Mouse (Mus musculus): ENCODE results near the gene Scpep1.
"Not testable (repeated sequence)": the region's sequence is repeated elsewhere in the genome, so short reads cannot be mapped to it uniquely, and the experiment has no call there.

The Scpep1 gene

DNA sequence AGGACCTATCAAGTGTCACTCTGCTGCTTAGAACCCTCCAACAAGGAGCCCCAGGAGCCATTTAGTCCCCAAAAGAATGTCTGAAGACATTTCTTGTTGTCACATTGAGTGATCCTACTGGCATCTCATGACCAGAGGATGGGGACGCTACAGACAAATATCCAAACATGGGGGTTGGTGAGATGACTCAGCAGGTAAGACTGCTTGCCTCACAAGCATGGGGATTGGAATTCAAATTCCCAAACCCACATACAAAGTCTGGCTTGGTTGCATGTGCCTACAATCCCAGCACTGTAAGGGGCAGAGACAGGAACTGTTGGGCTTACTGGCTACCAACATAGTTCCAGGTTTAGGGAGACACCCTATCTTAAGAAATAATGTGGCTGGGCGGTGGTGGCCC lies 17.4 kb downstream of the Scpep1 start:
- in situ Hi-C loops (cut with MboI; ENCODE audit: low pct_unique_long_range_greater_than_20kb in 1 of 2, low sequenced_read_pairs in 2 of 2, unreplicated experiment in 1 of 2), result no loop called here

DNA sequence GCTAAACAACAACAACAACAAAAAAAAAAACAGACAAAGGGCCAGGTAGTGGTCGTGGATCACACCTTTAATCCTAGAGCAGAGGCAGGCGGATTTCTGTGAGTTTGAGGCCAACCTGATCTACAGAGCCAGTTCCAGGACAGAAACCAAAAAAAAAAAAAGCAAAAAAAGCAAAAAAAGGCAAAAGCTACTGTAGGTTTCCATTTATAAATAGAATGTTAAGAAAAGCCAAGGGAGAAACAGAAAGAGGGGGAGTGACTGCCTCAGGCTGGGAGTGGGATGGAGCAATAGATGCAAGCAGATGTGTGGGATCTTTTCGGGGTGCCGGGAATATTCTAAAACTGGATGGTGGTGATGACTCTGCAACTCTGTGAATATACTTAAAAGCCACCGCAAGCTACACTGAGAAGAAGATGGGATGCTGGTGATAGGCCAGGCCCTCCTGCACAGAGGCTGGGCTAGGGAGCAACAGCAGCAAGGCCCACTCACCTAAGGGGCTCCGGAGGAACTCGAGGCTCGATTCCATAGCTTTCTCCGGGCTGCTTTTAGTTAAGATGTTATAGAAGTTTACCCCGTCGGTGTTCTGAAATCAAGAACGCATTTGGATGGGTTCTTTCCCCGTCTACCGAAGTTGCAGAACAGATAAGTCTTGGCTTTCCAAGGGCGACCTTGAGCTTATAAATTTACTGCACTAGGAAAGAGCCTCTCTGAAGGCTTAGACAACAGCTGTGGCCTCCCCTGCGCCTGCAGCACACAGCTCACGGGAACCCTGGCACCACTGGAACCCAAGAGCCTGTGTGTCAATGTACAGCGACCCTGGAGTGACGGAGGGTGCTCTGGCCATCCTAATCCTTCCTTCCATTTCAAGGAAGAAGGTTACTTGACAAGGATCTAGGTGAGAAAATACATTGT lies 20.9 kb downstream of the Scpep1 start:
- in situ Hi-C loops (cut with MboI; ENCODE audit: low pct_unique_long_range_greater_than_20kb in 1 of 2, low sequenced_read_pairs in 2 of 2, unreplicated experiment in 1 of 2), result no loop called here

DNA sequence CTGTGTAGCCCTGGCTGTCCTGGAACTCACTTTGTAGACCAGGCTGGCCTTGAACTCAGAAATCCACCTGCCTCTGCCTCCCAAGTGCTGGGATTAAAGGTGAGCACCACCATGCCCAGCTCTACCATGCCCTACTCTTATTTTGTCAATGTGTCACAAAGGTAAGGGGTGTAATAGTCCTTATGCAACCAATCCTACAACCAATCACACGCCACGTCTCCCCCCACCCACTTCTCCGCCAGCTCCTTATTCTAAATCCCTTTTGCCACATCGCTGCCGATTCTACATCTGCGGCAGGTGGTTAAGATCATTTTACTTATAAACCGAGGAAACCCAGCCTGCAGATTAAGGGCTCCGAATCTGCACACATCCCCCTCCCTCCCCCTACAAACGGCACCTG lies 22.2 kb downstream of the Scpep1 start:
- in situ Hi-C loops (cut with MboI; ENCODE audit: low pct_unique_long_range_greater_than_20kb in 1 of 2, low sequenced_read_pairs in 2 of 2, unreplicated experiment in 1 of 2), result no loop called here

DNA sequence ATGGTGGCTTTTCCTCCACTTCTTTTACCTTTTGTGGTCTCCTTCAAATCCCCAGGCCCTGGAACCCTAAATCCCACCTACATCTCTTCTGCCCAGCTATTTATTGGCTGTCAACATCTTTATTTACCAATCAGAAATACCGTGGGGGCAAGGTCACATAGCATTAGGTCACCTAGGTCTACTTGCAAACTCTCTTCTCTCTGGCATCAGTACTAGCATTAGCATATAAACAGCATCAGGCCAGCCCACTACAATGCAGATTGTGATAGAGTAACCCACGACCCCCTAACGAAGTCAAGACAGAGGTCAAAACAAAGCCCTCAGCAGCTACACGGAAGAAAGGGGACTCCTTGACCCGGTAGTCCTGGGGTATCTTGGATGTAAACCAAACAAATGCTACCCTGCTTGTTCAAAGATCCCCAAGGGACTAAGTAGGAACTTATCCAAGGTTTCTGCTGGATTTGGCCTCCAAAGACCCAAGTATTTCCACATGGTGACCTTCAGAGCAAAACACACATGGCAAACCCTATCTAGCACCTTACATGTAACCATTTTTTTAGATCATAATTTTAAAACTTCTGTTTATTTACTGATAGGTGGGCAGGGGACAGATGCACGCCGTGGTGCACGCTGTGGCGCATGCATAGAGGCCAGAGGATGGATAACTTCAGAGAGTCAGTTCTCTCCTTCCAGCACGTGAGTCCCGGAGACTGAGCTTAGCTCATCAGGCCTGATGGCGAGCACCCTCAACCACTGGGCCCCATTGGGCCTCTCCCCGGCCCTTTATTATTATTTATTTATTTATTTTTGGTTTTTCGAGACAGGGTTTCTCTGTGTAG lies 23.4 kb downstream of the Scpep1 start:
- in situ Hi-C loops (cut with MboI; ENCODE audit: low pct_unique_long_range_greater_than_20kb in 1 of 2, low sequenced_read_pairs in 2 of 2, unreplicated experiment in 1 of 2), result no loop called here

DNA sequence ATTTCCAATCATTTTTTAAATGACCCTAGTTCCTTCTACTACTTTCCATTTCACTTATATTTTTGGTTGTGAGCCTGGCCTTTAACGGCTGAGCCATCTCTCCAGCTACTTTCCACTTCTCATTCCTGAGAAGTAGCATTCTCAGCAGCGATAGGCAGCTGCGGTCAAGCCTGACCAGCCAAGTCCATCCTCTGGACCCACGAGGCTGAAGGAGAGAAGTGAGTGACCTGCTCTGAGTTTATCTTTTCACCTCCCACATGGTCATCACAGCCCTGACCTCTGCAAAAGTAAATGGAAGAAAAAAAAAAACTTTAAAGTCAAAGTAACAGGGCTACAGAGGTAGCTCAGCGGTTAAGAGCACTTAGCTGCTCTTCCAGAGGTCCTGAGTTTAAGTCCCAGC lies 28.7 kb downstream of the Scpep1 start:
- in situ Hi-C loops (cut with MboI; ENCODE audit: low pct_unique_long_range_greater_than_20kb in 1 of 2, low sequenced_read_pairs in 2 of 2, unreplicated experiment in 1 of 2), result loop anchor here in 1 of 2 experiments (10.0 kb wide), 1 partner anchor 82 kb away; no protein-coding TSS in a partner anchor

DNA sequence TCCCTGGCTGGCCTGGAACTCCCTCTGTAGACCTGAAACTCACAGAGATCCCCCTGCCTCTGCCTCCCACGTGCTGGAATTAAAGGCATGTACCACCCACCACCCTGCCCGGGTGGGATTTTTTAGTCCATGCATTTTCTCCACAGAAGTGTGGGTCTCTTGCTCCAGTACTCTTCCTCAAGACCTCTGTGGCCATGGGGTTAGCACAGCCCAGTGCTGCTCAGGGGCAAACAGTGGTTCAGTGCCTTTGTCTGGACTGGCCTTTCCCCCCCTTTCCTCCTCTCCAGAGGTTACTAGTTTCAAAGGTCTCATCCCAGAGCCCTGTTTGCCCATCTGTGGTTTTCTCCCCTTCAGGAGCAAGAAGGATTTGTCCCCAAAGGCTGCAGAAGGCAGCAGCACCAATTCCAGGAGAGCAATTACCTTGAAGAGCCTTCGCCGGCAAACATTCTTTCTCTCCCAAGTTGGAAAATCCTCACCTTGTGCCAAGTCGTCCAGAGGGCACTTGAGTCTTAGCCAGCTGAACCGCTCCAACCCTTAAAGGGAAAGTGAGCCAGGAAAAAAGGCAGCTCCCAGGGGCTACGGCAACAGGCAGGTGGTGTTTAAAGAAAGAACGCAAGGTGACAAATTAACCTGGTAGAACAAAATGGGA lies 45.8 kb downstream of the Scpep1 start:
- in situ Hi-C loops (cut with MboI; ENCODE audit: low pct_unique_long_range_greater_than_20kb in 1 of 2, low sequenced_read_pairs in 2 of 2, unreplicated experiment in 1 of 2), result no loop called here

DNA sequence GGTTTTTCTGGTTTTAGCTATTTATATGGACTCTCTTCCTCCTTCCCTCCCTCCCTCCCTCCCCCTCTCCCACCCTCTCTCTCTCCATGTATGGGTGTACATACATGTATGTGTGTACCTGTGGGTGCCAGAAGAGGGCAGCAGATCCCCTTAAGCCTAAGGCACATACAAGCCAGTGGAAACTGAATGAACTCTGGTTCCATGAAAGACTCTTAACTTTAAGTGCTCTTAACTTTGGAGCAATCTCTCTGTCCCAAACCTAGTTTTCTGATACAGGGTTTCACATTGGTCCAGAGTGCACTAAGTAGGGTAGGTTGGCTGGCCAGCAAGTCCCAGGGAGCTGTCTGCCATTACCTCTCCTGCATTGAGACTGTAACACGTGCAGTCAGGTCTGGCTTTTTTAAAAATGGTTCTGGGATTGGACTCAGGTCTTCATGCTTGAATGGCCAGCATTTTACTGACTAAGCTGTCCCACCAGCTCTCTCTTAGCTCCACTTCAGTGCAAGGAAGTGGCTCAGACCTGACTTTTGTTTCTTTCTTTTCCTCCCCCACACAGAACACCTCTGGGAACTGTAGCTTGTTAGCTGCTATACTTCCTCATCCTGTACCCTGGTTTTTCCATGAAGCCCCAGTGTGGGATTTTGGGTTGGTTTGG lies 46.6 kb downstream of the Scpep1 start:
- in situ Hi-C loops (cut with MboI; ENCODE audit: low pct_unique_long_range_greater_than_20kb in 1 of 2, low sequenced_read_pairs in 2 of 2, unreplicated experiment in 1 of 2), result no loop called here

DNA sequence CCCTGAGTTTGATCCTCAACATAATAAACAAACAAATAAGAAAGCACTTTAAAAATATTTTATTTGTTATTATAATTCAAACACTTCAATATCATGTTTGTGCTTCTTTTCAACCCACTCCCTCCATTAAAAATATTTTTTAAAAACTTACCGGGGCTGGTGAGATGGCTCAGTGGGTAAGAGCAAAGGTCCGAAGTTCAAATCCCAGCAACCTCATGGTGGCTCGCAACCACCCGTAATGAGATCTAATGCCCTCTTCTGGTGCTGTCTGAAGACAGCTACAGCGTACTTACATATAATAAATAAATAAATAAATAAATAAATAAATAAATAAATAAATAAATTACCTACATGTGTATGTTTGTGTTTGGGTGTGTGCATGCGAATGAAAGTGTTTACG lies 47.4 kb downstream of the Scpep1 start:
- in situ Hi-C loops (cut with MboI; ENCODE audit: low pct_unique_long_range_greater_than_20kb in 1 of 2, low sequenced_read_pairs in 2 of 2, unreplicated experiment in 1 of 2), result no loop called here

DNA sequence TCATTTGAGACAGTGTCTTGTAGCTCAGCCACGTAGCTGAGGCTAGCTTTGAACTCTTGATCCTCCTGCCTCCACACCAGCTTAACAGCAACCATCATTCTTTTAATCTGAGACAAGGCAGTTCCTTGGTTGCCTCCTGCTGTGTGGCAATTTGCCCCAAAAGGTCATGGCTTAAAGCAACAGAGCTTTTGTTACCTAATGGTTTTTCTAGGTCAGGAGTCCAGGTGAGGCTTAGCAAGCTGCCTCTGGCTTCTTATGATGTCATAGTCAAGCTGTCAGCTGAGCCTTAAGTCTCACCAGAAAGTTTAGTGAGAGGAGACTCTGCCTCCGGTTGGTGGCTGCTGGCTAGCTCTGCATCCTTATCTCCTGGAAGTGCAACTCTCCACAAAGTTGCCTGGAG lies 49.6 kb downstream of the Scpep1 start:
- in situ Hi-C loops (cut with MboI; ENCODE audit: low pct_unique_long_range_greater_than_20kb in 1 of 2, low sequenced_read_pairs in 2 of 2, unreplicated experiment in 1 of 2), result no loop called here

DNA sequence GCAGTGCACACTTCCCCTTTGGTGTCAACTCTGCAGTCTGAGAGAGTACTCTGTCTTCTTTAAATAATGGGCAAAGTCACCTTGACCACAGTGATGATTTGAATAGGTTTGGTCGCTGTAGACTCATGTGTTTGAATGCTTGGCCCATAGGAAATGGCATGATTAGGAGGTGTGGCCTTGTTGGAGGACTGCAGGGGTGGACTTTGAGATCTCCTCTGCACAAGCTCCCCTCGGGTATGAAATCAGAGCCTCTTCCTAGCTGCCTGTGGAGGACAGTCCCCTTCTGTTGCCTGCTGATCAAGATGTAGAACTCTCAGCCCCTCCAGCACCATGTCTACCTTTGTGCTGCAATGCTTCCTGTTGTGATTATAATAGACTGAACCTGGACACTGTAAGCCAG lies 51.2 kb downstream of the Scpep1 start:
- in situ Hi-C loops (cut with MboI; ENCODE audit: low pct_unique_long_range_greater_than_20kb in 1 of 2, low sequenced_read_pairs in 2 of 2, unreplicated experiment in 1 of 2), result no loop called here

DNA sequence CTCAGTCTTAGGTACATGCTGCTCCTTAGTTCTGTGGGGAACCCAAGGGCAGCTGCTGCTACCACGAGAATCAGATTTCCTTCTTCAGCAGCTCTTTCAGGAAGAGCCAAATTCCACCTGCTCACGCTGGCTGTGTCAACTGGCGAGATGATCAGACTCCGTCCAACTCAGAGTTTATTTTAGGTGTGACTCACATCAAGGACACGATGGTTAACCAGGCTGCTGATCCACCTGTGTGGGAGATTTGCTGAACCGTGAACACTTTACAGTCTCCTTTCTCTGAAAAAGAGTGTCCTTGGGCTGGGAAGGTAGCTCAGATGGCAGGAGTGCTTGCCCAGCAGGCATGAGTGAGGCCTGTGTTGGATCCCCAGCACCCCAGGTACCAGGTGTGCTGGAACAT lies 52.5 kb downstream of the Scpep1 start:
- in situ Hi-C loops (cut with MboI; ENCODE audit: low pct_unique_long_range_greater_than_20kb in 1 of 2, low sequenced_read_pairs in 2 of 2, unreplicated experiment in 1 of 2), result no loop called here

DNA sequence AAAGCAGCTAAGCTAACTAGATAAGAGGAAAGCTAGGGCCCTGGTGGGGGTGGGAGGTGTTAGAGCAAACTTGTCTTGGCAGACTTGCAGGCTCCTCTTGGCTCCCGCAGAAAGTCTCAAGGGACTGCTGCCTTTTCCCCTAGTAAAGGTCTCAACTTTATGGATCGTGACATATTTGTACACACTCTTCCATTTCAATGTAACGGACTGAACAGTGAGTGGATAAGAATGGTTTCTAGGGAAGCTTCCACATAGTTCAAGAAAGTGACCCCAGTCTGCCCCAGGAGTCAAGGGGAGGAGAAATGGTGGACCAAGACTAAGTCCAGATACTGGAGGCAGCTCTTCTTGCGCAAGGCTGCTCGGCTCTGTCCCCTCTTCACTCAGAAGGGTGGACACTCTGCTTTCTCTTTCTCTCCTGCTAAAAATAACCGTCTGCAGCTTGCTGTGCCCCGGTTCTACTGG lies 53.9 kb downstream of the Scpep1 start:
- in situ Hi-C loops (cut with MboI; ENCODE audit: low pct_unique_long_range_greater_than_20kb in 1 of 2, low sequenced_read_pairs in 2 of 2, unreplicated experiment in 1 of 2), result no loop called here

DNA sequence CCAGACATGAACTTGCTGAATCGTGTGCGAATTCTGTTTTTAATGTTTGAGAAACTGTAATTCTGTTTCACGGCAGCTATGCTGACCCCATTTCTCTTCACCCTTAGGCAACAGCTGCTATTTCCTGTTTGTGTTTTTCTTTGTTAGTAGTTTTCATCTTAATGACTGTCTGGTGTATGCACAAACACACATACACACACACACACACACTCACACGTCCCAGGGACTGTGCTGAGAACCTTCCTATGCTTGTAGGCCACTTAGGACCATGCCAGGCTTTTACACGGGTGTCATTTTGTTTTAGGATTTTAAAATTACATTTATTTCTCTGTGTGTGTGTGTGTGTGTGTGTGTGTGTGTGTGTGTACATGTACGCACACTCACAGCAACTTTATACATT lies 55.7 kb downstream of the Scpep1 start:
- in situ Hi-C loops (cut with MboI; ENCODE audit: low pct_unique_long_range_greater_than_20kb in 1 of 2, low sequenced_read_pairs in 2 of 2, unreplicated experiment in 1 of 2), result no loop called here

DNA sequence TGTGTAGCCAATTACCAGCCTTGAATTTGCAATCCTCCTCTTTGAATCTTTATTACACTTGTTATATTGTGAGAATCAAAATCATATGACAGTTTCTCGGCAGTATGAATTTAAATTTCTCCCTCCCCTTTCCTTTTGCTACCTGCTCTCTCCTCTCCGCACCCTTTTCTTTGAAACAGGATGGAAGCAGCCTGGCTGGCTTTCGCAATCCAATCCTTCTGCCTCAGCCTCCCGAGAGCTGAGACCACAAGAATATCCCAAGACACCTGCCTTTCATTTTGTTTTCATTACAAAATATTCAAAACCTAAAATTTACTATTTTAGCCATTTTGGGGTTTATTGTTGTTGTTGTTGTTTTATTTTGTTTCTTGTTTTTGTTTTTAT lies 56.9 kb downstream of the Scpep1 start:
- in situ Hi-C loops (cut with MboI; ENCODE audit: low pct_unique_long_range_greater_than_20kb in 1 of 2, low sequenced_read_pairs in 2 of 2, unreplicated experiment in 1 of 2), result no loop called here

DNA sequence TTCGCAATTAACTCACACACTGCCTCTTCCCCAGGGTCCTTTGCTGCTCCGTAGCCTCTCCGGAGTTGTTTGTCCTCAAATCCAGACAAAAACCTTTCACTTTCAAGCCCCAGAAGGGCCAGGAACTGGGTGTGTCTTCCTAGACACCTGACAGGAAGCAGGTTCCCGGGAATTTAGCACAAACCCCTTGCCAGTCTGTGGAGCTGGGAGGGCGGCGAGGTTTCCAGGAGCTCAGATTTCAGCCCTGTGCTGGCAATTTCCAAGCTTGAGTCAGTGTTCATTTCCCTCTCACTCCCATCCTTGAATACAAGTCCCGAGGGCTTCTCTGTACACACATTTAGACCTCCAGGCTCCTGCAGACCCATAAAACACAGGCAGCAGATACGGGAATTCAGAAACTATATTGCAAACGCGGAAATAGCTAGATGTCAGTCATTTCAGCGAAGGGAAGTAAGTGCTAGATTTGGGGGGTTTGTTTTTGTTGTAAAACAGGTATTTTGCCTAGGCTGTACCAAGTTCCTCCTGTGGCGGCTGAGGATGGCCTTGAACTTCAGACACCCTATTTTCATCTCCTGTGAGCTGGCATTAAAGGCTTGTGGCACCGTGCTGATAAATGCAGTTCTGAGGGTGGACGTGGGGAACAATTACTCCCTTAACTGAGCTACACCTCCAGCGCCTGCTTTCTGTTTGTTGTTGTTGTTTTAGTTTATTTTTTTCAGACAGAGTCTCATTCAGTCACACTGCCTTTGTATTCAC lies 57.5 kb downstream of the Scpep1 start:
- in situ Hi-C loops (cut with MboI; ENCODE audit: low pct_unique_long_range_greater_than_20kb in 1 of 2, low sequenced_read_pairs in 2 of 2, unreplicated experiment in 1 of 2), result no loop called here

DNA sequence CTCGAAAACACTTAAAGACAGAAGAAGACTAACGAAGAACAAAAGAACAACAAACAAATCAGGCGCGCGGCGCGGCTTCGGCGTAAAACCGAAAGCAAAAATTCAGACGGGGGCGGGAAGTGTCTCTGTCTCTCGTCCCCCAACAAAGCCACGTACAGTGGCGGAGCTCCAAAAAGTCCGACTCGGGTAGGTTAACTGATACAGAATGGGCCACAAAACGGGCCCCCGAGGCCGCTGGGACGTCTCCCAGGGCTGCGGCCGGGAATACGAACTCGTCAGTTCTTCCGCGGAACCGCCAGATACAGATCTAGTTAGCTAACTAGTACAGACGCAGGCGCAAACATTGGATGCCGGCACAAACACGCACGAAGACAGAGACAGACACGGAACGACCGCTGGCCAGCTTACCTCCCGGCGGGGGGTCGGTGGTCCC lies 59.4 kb downstream of the Scpep1 start:
- in situ Hi-C loops (cut with MboI; ENCODE audit: low pct_unique_long_range_greater_than_20kb in 1 of 2, low sequenced_read_pairs in 2 of 2, unreplicated experiment in 1 of 2), result not testable (repeated sequence)

DNA sequence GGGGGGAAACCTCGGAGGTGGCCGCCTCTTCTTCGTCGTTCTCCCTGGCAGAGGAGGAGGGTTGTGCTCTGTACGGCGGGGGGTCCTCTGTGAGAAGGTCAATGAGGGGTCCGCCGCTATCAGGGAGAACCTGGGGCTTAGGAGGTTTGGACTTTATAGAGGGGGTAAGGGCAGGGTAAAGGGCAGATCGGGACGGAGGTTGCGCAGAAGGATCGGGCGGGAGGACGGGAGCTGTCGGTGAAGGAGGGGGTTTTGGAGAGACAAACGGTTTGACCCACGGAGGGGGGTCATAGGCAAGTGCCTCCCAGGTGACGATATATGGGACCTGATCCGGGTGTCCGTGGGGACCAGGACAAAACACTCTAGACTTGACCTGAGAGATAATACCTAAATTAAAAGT lies 60.0 kb downstream of the Scpep1 start:
- in situ Hi-C loops (cut with MboI; ENCODE audit: low pct_unique_long_range_greater_than_20kb in 1 of 2, low sequenced_read_pairs in 2 of 2, unreplicated experiment in 1 of 2), result not testable (repeated sequence)

DNA sequence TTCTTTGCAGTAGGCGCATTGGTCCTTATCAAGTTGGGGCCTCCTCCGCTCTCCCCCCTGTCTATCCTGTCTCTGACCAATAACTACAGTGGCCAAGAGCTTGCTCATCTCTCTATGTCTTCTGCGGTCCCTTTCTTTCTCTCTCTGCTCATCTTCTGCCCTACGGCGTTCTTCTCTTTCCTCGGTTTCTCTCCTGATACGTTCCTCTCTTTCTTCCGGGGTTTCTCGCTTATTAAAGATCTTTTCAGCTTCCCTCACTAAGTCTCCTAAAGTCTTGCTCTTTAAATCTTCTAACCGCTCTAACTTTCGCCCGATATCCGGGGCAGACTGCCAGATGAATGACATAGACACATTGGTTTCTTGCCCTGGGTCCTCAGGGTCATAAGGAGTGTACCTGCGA lies 61.0 kb downstream of the Scpep1 start:
- in situ Hi-C loops (cut with MboI; ENCODE audit: low pct_unique_long_range_greater_than_20kb in 1 of 2, low sequenced_read_pairs in 2 of 2, unreplicated experiment in 1 of 2), result not testable (repeated sequence)
